Mouse (Mus musculus): ENCODE data around the gene Myo9b.
A peak's percentile ranks its signal among the peaks of the same experiment; 100 is the strongest.

Myo9b gene

DNA sequence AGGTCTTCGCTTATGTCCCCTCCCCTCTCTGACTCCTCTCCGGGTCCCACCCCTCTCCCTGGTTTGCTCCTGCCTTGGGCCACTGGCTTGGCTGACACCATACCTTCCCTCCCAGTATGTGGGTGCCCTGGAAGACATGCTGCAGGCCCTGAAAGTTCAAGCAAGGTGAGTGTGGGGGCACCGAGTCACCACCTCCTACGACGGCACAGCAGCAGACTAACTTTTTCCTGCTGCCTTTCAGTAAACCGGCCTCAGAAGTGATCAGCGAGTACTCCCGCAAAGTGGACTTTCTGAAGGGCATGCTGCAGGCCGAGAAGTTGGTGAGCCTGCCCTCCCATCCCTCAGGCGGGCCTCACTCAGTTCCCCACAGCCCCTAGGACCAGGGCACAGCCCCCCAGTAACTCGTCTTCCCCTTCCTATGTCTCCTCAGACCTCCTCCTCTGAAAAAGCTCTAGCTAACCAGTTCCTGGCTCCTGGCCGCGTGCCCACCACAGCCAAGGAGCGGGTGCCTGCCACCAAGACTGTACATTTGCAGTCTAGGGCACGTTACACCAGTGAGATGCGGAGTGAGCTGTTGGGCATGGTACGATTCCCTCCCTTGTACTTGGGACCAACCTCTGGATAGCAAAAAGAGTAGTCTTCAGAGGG is 95.1 kb downstream of the Myo9b start:
- no peak for DNase-seq (ENCODE audit: low read depth)

DNA sequence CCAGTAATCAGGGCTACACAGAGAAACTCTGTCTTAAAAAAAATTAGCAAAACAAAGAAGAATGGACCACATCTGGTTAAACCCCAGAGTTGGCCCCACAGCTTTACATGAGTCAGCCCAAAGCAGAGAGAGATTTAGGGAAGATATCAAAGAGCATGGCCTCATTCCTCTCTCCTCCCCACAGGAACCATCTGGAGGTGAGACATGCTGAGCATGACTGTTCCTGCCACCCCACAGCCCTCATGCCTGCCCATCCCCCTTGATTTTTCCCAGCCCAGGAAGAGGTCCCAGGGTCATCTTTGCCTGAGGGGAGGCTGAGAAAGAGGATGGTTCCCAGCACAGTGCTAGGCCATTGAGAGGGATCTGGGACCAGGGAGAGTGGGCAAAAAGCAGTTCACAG is 95.9 kb downstream of the Myo9b start:
- no peak for DNase-seq (ENCODE audit: low read depth)

DNA sequence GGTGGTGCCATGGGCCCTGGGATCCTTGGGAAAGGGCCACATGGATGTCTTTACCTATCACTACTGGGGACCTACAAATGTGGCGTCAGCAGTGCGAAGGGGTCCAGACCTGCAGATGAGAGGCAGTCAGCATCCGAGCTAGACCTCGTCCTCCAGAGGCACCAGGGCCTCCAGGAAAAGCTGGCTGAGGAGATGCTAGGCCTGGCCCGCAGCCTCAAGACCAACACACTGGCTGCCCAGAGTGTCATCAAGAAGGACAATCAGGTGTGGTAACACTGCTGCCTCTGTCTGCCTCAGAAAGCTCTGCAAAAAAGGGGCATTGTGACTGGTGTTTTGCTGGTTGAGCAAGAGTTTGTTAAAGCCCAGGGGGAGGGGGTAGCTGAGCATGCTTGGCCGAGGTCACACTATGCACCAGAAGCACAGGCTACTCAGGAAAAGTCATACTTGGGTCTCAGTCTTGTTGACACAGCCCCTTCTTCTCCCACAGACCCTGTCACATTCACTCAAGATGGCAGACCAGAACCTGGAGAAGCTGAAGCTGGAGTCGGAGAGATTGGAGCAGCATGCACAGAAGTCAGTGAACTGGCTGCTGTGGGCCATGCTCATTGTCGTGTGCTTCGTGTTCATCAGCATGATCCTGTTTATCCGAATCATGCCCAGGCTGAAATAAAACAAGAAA is 96.7 kb downstream of the Myo9b start:
- DNase-seq (ENCODE audit: low read depth): no peak

DNA sequence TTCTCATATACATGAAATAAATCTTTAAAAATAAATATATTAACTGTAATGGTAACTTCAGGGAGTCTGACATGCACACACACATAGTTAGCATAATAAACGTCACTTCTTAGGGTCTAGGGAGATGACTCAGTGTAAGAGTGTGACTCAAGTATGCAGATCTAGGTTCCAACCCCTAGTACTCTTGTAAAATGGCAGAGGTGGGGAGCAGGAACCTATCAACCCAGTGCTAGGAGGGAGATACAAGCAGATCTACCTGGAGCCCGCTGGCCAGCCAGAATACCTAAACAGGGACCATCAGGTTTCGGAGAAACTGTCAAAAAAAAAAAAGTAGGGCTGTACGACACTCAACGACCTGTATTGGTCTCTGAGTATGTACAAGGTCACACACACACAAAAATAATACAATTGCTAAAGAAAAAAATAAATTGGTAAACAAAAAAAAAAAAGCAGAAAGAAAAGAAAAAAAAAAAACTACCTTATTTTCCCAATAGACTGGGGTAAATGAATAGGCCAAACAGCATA is 98.3 kb downstream of the Myo9b start:
- no peak for DNase-seq (ENCODE audit: low read depth)

DNA sequence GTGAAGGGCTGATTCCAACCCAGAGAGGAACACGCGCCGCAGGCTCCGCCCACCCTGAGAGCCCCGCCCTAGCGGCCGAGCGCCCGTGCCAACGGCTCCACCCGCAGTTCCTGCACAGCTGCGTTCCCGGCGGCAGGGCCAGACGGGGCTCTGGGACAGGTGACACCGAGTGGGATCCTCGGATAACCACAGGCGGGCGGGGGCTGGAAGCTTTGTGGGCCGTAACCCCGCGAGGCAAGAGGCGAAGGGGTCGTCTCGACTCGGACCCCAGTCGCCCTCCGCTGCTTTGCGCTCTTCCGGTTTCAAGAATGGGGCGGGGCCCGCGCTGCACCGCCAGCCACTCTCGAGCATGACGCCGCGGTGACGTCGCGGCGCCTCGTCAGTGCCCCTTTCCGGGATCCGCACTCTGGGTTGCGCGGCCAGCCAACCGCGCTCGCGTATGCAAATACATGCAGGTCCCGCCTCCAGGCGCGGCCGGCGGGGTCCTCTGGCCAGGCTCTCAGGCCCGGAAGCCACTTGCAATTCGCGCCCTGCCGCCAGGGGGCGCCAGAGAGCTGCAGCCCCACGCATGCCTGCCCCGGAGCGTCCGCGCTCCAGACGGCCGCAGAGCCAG is 98.8 kb downstream of the Myo9b start, which contains the start of gene Ocel1:
Gene Ocel1, plus strand, starts transcription at position 63 of the 613 bp plus-strand sequence.
- peak; percentile 92 for DNase-seq (ENCODE audit: low read depth)

DNA sequence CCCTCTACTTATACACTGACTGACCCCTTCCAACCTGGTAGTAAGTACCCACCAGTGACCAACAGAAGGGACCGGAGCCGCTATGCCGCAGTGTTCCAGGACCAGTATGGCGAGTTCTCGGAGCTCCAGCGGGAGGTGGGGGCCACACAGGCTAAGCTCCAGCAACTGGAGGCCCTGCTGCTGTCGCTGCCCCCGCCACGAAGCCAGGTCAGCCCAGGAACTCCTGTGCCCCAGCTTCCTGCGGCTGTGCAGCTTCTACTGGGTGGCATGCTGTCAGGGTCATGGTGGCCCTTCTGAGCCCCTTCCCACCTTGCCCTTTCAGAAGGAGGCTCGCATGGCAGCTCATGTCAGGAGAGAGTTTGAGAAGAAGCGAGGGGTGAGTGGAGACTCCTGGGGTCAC is 99.9 kb downstream of the Myo9b start:
- no peak for DNase-seq (ENCODE audit: low read depth)

DNA sequence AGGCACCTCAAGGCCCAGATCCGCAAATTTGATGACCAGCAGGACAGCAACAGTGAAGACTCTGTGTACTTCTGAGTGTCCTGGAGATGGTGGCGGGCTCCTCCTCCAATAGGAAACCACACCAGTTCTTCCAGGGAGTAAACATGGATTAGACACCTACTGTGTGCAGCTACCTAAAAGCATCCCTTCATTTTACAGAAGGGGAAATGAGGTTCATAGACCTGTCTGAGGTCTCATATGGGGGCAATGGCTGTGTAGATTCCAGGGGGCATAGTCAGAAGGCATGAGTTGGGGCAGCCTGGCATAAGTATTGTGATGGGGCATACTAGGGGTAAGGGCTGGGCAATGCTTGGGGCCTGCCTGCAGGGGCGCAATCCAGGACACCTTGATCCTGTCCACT is 100.5 kb downstream of the Myo9b start:
- no peak for DNase-seq (ENCODE audit: low read depth)

DNA sequence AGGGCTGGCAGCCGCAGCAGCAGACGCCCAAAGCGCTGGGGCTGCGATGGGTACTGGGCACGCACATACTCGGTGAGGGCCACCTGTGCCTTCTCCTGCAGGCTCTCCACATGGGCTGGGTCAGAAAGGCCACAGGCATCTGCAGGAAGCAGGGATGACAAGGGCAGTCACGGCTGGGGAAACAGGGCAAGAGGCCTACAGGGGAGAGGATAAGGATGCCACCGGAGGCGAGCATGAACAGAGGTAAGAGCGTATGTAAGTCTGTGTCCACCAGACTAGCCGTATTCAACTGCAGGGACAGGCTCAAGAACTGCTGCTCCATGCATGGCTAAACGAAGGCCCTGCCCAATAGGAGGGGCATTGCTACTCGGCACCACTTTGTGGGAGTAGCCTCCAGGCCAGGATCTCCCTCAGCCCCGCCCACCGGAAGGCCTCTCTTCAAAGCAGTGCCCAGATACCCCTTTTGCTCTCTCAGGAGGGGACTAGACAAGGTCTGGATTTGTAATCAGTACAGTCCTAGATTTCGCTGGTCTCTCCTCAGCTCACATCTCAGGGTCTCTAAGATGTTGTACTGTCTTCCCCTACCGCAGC is 102.2 kb downstream of the Myo9b start:
- no peak for DNase-seq (ENCODE audit: low read depth)

DNA sequence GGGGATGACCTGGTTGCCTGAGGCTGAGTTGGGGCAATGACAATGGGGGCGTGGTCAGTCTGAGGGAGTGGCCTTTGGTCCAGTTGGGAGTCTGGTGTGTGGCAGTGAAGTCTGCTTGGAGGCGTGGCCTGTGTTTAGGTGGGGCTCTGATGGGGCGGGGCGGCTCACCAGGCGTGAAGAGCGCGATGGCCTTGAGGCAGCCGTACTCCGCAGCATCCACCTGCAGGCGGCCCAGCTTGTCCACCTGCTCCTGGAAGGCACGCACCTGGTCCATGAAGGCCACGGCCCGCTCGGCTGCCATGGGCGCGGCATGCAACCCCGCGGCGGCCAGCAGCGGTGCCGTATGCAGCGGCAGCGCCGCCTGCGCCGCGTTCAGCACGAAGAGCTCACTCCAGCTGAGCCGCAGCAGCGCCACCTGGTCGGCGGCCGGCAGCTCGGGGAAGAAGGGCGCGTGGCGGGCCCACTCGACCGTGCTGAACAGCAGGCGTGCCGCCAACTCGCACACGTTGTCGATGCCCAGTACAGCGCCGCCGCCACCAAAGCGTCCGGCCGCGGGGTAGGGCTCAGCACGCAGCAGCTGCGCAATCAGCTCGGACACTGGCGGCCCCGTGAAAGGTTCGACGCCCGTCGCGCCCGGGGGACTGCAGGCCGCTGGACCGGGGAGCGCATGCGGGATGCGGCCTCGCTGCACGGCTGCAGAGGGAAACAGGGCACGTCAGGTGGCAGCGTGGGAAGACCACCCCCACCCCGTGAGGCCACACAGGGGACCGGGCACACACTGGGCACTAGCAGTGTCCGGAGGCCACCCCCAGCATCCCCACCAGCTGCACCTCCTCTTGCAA is 103.3 kb downstream of the Myo9b start:
- no peak for DNase-seq (ENCODE audit: low read depth)

DNA sequence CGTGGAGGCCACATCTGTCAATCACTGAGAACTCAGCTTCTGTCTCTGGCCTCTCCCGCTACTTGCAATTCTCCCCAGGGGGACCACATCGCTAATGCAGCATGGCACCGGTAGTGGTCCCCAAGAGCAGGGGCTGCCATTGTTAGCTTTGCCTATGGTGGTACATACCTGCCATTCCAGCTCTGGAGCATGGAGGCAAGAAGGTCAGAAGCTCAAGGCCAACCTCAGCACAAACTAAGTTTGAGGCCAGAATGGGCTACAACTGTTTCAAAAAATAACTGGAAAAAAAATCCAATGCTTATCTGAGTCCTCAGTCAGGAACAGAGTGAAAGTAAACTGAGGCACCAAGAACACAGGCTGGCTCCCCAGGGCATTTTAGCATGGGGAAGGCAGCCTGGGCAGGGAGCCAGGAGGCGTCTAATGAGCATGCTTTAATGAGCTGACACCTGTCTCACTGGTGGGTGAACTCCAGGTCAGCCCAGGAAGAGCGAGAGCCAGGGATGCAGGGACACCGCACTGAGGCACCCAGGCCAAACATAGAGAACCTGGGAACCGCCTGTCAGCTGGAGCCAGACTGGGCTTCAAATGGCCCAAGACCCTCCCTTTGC is 104.0 kb downstream of the Myo9b start:
- DNase-seq (ENCODE audit: low read depth): no peak

DNA sequence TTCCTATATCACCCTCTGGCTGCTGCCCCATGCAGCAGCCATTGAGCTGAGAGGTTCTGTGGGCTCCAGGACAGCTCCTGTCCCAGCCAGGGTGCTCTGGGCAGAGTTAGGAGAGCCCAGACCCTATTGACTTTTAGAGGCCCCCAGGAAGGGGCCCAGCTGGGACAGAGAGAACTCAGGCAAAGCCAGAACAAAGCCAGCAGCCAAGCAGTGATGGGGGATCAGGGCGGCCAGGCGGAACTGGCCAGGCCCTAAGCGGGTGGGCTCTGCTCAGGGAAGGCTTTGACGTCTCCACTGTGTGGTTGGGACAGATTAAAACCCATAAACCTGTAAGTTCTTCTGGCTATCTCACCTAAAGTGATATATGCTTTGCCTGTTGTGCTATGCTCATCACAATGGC is 106.5 kb downstream of the Myo9b start:
- DNase-seq (ENCODE audit: low read depth): no peak

DNA sequence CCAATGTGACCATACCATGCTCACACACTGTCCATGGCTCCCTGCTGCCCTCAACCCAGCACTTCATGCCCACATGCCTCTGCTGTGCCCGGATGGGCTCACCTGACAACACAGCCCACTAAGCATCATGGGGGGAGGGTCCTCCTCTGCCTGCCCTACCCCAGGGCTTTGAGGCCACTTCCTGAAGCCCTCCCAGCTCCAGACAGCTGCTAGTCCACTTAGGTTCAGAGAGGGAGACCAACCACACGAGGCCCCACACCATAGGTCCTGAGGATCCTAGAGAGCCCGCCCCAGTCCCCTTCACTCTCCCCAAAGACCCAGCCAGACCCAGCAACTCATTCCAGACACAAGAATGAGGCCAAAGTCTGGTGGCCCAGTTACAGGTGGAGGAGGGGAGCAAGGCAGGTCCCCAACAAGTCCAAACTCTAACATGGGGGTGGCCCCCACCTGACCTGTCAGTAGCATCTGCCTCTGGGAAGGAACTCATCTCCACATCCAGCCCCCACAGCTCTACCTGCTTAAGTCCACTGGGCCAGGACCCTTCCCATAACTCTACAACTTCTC is 107.1 kb downstream of the Myo9b start:
- no peak for DNase-seq (ENCODE audit: low read depth)

DNA sequence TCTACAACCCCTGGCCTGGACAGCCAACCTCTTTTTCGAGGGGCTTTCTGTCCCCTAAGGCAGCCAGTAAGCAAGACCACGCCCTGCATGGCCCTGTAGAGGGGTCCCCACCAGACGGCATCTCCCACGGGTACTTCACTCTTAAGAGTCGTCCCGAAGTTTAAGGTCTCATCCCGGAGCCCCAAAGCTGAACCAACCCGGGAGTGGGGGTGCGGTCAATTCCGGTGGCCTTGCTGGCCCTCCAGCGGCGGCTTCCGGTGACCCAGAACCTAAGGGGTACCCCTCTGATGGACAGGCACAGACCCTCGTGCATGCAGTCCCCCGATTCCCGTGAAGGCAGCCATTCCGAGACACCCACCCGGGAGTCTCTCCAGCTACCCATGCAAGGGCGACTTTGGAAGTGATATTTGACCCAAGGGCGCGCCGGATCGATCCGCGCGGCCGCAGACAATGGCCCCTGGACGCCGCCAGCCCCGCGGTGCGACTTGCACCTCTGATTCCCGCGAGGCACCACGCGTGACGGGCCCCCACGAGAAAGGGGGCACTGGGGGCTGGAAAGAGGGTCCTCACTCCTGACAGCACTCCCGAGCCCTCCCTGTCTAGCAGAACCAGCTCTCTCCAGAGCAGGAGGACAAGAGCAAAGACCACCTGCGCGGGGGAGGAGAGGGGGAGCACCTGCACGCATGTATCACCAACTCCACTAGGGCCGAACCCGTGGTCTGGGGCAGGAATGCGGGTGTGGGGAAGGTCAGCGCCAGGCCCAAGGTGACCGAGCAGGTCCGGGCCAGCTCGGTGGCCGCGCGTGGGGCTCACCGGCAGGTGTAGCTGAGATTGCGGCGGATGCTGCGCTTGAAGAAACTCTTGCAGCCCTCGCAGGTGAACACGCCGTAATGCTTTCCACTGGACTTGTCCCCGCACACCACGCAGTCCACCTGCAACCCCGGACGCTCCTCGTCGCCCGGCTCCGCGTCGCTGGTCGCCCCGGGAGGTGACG is 108.0 kb downstream of the Myo9b start:
- DNase-seq (ENCODE audit: low read depth): no peak

DNA sequence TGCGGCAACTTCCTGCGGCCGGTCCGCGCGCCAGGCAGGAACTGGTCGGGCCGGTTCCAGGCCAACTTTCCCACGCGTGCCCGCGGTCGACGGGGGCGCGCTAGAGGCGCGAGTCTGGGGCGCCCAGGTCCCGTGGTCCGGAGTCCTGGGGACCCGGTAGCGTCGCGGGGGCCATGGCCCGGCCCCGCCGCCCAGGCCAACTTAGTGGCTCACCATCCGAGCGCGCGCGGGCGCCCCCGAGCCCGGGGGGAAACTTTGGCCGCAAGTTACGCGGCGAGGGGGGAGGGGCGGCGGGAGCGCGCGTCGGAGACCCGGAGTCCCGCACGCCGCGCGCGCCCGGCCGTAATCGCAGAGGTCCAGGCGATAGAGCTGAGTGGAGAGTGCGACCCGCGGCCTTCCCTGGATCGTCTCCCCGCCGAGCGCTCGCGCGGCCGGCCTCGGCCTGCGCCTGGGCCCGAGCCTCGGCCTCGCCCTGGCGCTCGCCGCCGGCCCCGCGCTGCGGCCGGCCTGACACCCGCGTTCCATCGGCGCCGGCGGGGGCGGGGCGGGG is 109.0 kb downstream of the Myo9b start, which contains the start of gene Nr2f6:
Gene Nr2f6, minus strand, starts transcription at position 540 of the 550 bp plus-strand sequence.
- no peak for DNase-seq (ENCODE audit: low read depth)

DNA sequence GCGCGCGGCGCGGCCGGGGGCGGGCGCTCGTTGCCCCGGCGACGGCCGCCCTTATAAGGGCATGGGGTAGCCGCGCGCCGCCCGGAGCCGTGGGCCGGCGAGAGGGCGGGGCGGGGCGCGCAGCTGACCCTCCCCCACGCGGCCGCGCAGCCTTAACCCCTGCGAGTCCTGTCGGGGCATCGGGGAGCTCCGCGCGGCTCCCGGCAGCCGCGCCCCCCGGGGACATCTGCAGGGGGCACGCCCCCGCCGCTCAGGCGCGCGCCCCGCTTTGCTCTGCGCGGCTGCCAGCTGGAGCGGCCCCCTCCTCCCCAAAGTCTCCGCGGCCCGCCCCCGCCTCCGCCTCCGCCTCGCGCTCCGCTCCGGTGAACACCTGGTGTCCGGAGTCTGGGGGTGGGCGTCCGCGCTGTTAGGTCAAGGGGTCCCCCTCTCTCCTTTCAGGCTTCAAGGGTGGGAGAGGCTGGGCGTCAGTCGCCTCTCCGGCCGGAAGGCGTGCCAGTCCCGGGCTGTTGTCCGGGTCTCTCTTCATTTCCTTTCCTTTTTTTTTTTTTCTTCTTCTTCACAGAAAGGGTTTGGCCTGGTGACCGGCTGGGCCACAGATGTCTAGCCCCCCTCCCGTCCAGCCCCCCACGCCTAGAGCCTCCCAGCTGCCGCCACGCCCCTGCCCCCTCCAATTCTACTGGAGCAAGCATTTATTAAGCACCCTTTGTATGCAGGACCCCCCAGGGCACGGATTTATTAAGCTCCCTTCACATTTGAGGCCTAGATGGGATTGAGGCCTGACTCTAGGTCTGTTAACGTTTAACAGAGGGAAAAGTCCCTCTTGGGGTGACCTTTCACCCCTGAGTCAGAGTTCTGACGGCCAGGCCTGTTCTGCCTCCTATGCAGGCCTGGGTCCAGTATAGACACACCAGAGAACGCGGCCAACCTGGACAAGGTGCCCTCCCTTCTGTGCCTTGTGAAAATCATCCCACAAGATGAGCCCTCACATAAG is 109.8 kb downstream of the Myo9b start:
- no peak for DNase-seq (ENCODE audit: low read depth)

DNA sequence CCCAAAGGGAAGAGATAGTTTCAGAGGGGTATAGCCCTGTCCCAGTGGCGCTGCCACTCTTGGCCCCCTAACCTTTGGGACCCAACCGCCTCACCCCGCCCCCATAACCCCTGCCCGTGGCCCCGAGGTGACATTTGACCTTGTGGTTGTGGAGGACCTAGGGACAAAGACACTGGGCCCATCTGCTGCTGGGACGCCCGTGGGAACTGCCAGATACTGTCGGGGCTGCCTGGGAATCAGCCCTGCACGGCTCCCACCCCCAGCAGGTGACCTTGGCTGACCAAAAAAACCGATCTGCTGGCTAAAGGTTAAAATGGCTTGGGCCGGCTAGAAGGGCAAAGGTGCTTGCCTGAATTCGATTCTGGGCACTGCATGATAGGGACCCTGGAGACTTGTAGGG is 110.9 kb downstream of the Myo9b start:
- no peak for DNase-seq (ENCODE audit: low read depth)

DNA sequence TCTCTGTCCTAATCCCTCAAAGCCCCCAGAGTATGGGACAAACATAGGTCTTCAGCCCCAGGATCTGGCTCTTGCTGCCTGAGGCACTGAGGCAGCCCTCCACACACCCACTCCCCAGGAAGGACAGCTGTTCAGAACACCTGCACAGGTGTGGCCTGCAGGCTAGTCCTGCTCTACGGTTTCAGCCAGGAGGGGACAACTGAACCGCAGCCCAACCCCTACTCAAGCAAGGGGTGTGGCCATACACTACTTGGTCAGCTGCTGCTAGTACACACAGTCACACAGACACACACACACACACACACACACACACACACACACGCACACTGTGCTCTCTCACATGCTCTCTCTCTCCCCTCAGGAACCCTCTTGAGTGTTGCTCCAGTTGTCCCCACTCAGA is 111.3 kb downstream of the Myo9b start:
- no peak for DNase-seq (ENCODE audit: low read depth)

DNA sequence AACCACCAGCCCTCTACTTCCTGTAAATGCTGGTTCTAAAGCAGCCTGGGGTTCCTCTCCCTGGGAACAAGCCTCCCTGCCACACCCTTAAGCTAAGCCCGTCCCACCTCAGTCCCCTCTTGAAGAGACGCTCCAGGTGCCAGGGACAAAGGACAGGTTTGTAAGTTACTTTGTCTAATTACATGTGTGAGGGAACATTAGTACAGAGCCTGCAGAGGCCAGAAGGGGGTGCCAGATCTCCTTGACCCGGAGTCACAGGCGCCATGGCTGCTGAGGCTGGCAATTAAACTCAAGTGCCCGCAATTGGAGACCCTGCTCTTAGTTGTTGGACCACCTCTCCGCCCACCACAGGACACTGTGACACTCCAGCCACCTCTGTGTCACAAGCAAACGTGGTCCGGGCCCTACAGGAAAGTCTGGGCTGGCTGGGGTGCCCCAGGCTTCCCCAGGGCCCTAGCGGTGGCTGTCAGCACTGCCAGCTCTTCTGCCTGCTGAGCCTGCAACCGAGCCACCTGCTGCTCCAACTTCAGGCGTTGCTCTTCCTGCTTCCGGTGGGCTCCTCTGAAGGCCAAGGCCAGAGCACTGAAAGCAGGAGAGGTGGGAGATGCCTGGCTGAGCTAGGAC is 112.8 kb downstream of the Myo9b start:
- no peak for DNase-seq (ENCODE audit: low read depth)
